Mouse (Mus musculus): ENCODE measurements around the gene Sde2. TPM values are rescaled to one million over a fixed set of nuclear protein-coding genes. Genes with fewer than 3 reads are reported as not detected.
"Not testable (repeated sequence)": the region's sequence is repeated elsewhere in the genome, so short reads cannot be mapped to it uniquely, and the experiment has no call there.

Gene Sde2
- total RNA-seq, 2 experiments from 2014 or later: 23.4 to 24.5 TPM

- Histone ChIP-seq H3K4me3 (no peak overlapping the region), H3K27ac (no peak overlapping the region)
- intact Hi-C loops (cut with DNase I): no loop called here
- no peak for TF ChIP-seq CTCF (IDR thresholded peaks at IDR 0.05)
- DNase-seq (ENCODE audit: extremely low spot score in 1 of 2, low spot score in 2 of 2): no peak
Measured at GRCm38 (mm10) chr1:180815371-180816024, 35.4 kb upstream of the Sde2 start.

GRCm38 (mm10) chr1:180818000-180818399 is 32.9 kb upstream of the Sde2 start:
- Histone ChIP-seq H3K4me3 (no peak overlapping the region), H3K27ac (no peak overlapping the region)
- no peak for DNase-seq (ENCODE audit: extremely low spot score in 1 of 2, low spot score in 2 of 2)
- TF ChIP-seq CTCF (IDR thresholded peaks at IDR 0.05): no peak
- intact Hi-C loops (cut with DNase I): no loop called here

DNA sequence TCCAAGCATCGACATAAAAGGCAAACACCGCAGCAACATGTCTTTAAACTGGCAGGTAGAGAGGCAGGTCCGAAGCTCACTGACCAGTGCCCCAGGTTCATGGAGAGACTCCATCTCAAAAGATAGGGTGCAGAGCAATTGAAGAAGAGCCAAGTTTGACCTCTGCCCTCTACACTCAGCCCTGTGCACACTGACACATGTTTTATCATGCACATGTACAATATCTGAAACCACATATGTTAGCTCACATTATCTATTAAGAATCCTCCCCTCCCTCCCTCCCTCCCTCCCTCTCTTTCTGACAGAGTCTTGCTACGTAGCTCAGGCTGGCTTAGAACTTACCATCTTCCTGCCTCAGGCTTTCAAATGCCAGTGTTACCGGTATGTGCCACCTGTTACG is 29.8 kb upstream of the Sde2 start:
- H3K27ac ChIP-seq: no peak overlapping the region
- DNase-seq (ENCODE audit: extremely low spot score in 1 of 2, low spot score in 2 of 2): no peak
- TF ChIP-seq CTCF (IDR thresholded peaks at IDR 0.05): no peak
- no peak overlapping the region for H3K4me3 ChIP-seq
- intact Hi-C loops (cut with DNase I): no loop called here

GRCm38 (mm10) chr1:180822276-180822675 is 28.7 kb upstream of the Sde2 start:
- DNase-seq (ENCODE audit: extremely low spot score in 1 of 2, low spot score in 2 of 2): no peak
- no peak overlapping the region for H3K27ac ChIP-seq
- intact Hi-C loops (cut with DNase I): no loop called here
- no peak overlapping the region for H3K4me3 ChIP-seq
- TF ChIP-seq CTCF (IDR thresholded peaks at IDR 0.05): no peak

- Histone ChIP-seq H3K27ac (no peak overlapping the region), H3K4me3 (no peak overlapping the region)
- intact Hi-C loops (cut with DNase I): no loop called here
- TF ChIP-seq CTCF (IDR thresholded peaks at IDR 0.05): no peak
- no peak for DNase-seq (ENCODE audit: extremely low spot score in 1 of 2, low spot score in 2 of 2)
Measured at GRCm38 (mm10) chr1:180823716-180824115, 27.2 kb upstream of the Sde2 start.

DNA sequence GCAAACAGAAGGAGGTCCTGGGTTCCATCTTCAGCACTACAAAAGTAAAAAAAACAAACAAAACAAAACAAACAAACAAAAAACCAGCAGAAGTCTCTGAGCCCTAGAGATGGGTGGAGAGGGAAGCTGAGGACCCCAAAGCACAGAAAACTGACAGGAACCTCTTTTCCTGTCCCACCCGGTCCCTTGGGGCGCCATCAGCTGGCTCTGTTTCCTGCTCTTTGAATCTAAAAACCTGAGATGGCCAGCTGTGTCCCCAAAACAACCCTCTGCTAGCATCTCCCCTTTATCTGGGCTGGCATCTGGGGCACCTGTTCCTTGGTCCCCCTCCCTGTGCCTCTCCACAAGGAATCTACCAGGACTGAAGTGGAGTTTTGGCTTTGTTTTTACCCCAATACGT is 26.2 kb upstream of the Sde2 start:
- no peak for DNase-seq (ENCODE audit: extremely low spot score in 1 of 2, low spot score in 2 of 2)
- H3K4me3 ChIP-seq: no peak overlapping the region
- no peak for TF ChIP-seq CTCF (IDR thresholded peaks at IDR 0.05)
- no peak overlapping the region for H3K27ac ChIP-seq
- intact Hi-C loops (cut with DNase I): no loop called here

- TF ChIP-seq CTCF (IDR thresholded peaks at IDR 0.05): no peak
- Histone ChIP-seq H3K27ac (no peak overlapping the region), H3K4me3 (no peak overlapping the region)
- no peak for DNase-seq (ENCODE audit: extremely low spot score in 1 of 2, low spot score in 2 of 2)
- intact Hi-C loops (cut with DNase I): no loop called here
Measured at GRCm38 (mm10) chr1:180826634-180827033, 24.3 kb upstream of the Sde2 start.

- intact Hi-C loops (cut with DNase I): no loop called here
- TF ChIP-seq CTCF (IDR thresholded peaks at IDR 0.05): no peak
- Histone ChIP-seq H3K27ac (no peak overlapping the region), H3K4me3 (no peak overlapping the region)
- DNase-seq (ENCODE audit: extremely low spot score in 1 of 2, low spot score in 2 of 2): no peak
Measured at GRCm38 (mm10) chr1:180829775-180830174, 21.2 kb upstream of the Sde2 start.

- intact Hi-C loops (cut with DNase I): no loop called here
- no peak for DNase-seq (ENCODE audit: extremely low spot score in 1 of 2, low spot score in 2 of 2)
- no peak overlapping the region for H3K4me3 ChIP-seq
- no peak for TF ChIP-seq CTCF (IDR thresholded peaks at IDR 0.05)
- H3K27ac ChIP-seq: no peak overlapping the region
Measured at GRCm38 (mm10) chr1:180830175-180830574, 20.8 kb upstream of the Sde2 start.

DNA sequence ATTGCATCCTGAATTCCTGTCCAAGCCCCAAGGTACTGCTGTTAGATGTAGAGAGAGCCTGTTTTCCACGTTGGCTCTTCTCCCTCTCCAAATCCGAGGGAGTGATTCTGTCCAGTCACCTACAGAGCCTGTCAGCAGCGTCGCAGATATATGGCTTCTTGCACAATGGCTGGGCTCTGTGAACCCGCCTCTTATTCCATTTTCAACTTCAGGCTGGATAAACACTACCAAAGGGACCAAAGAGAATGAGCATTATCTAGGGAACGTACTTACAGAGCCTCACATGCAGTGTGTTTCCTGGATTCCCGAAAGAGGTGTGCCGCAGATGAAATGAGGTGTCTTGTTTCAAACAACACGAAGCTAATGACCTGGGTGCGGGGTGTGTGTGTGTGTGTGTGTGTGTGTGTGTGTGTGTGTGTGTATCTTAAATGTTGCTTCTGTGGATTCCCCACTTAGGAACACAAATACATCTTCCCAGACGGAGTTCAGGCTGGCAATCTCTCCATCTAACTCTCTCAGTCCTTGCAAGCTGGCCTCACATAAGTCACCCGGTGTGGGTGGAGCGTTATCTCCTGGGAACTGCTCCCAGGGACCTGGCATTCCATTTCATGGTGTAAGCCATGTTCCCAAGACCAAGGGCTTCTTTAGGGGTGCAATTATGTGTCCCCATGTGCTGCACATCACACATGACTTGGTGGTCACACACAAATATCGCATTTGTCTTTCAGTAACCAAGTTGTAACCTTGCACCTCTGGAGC is 20.2 kb upstream of the Sde2 start:
- no peak for TF ChIP-seq CTCF (IDR thresholded peaks at IDR 0.05)
- Histone ChIP-seq H3K4me3 (no peak overlapping the region), H3K27ac (no peak overlapping the region)
- intact Hi-C loops (cut with DNase I): no loop called here
- no peak for DNase-seq (ENCODE audit: extremely low spot score in 1 of 2, low spot score in 2 of 2)

DNA sequence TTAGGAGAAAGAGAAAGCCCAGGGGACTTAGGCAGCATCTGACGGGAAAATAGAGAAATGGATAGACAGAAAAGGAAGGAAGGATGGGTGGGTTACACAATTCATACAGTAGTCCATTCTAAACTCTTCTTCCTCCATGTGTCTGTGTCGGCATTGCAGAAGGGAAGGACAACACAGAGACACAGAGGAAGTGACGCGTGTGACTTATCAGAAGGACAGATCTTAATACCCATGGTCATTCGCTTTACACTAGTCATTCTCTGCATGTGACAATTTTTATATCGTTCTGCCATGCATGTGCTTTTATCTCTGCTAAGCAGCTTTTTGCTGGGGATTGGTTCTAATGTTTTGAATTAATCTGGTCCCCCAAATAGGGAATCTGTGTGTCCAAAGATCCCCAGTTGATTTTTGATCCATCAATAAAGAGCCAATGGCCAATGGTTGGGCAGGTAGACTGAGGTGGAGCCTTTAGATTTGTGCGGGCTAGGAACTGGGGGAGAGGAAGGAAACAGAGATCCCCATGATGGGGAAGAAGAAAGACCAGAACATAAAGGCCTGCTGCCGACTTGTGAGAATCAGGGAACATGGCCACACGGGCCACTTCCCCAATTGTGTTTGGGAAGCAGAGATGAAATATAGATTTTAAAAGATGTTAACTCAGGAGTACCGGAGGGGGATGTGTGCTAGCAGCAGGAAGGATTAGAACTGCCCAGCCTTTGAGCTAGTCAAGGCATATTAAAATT is 15.5 kb upstream of the Sde2 start:
- Histone ChIP-seq H3K27ac (no peak overlapping the region), H3K4me3 (no peak overlapping the region)
- no peak for DNase-seq (ENCODE audit: extremely low spot score in 1 of 2, low spot score in 2 of 2)
- no peak for TF ChIP-seq CTCF (IDR thresholded peaks at IDR 0.05)
- intact Hi-C loops (cut with DNase I): no loop called here

DNA sequence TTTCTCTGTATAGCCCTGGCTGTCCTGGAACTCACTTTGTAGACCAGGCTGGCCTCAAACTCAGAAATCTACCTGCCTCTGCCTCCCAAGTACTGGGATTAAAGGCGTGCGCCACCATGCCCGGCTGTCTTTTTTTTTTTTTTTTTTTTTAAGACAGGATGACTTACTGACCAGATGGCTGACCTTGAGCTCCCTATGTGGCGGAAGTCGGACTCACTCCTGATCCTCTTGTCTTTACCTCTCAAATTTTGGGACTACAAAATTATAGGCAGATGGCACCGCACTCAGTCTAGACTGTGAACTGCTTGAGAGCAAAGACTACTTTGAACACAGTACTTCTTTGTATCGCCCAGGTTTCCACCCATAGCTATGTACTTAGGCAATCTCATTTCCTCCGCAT is 14.5 kb upstream of the Sde2 start:
- intact Hi-C loops (cut with DNase I); H3K4me3 ChIP-seq; DNase-seq (ENCODE audit: extremely low spot score in 1 of 2, low spot score in 2 of 2); H3K27ac ChIP-seq: not testable (repeated sequence)
